Mouse (Mus musculus) forebrain, embryonic 14.5 days (tissue): ENCODE data around the gene Osgin1. TPM values are rescaled to one million over a fixed set of nuclear protein-coding genes. Genes with fewer than 3 reads are reported as not detected.
A peak's percentile ranks its signal among the peaks of the same experiment; 100 is the strongest.

ENCODE experiments used
- ATAC-seq: fragments of 200-750 bp; cut with Nextera tagmentation; 2 replicates; pipeline ENCODE4 v1.8.0; 2017; ENCODE audit warnings: mild to moderate bottlenecking, moderate library complexity
- DNase-seq: peaks from one replicate; pipeline ENCODE4 v3.0.0-alpha.2; 2015; ENCODE audit warnings: low spot score
- H3K27ac ChIP-seq: fragments of 300-500 bp; sonication (generic); 2 replicates; pipeline ENCODE4 v1.5.1; 2014; ENCODE audit warnings: low read depth, mild to moderate bottlenecking, control low read depth, low read length, moderate library complexity
- H3K27me3 ChIP-seq: fragments of 300-500 bp; sonication (generic); replicated peaks from 2 replicates; pipeline ENCODE4 v1.6.1; 2014; ENCODE audit warnings: low read length, control low read depth, mixed read lengths; ENCODE audit not compliant: control insufficient read depth, insufficient read depth
- H3K36me3 ChIP-seq: fragments of 300-500 bp; sonication (generic); 2 replicates; pipeline ENCODE4 v1.6.1; 2014; ENCODE audit warnings: low read length, control low read depth; ENCODE audit not compliant: control insufficient read depth, insufficient read depth
- H3K4me1 ChIP-seq: fragments of 300-500 bp; sonication (generic); 2 replicates; pipeline ENCODE4 v1.6.1; 2014; ENCODE audit warnings: antibody characterized with exemption, low read length, control low read depth; ENCODE audit not compliant: control insufficient read depth, insufficient read depth
- H3K4me2 ChIP-seq: fragments of 300-500 bp; sonication (generic); 2 replicates; pipeline ENCODE4 v1.6.1; 2014; ENCODE audit warnings: mild to moderate bottlenecking, control low read depth, low read length
- H3K4me3 ChIP-seq: fragments of 300-500 bp; sonication (generic); 2 replicates; pipeline ENCODE4 v1.5.1; 2014; ENCODE audit warnings: low read depth, low read length, control low read depth
- H3K9ac ChIP-seq: fragments of 300-500 bp; sonication (generic); 2 replicates; pipeline ENCODE4 v1.6.1; 2014; ENCODE audit warnings: mild to moderate bottlenecking, low read length, control low read depth, moderate library complexity
- H3K9me3 ChIP-seq: fragments of 300-500 bp; sonication (generic); replicated peaks from 2 replicates; pipeline ENCODE4 v1.6.1; 2016; ENCODE audit warnings: low read length, control low read depth, mixed read lengths; ENCODE audit not compliant: control insufficient read depth
- WGBS: fragments of 180-500 bp; shearing (Covaris S2); extraction: QIAGEN DNeasy Blood & Tissue Kit; methylation state at CpG from one replicate; pipeline ENCODE4 v1.1.7; 2014; 5-methylcytosine and 5-hydroxymethylcytosine counted together
- polyA plus RNA-seq: library from polyadenylated mRNA; unstranded; fragments of >200 nt; fragmentation: Nextera tagmentation; extraction: Ambion mirVana; gene quantifications from 2 replicates; pipeline ENCODE4 v1.2.1, GENCODE M21; 2014

Gene Osgin1
- polyA plus RNA-seq, result 0.15 and 0.28 TPM in 2 replicates

GRCm38 (mm10) chr8:119433582-119434174, at the start of gene Osgin1:
Osgin1 (plus strand) TSS chr8:119434124.
- Histone ChIP-seq H3K27ac (no peak within 1 kb of the TSS), H3K4me2 (no peak within 1 kb of the TSS), H3K36me3 (no peaks in the 10 kb centered on the region), H3K9ac (no peak within 1 kb of the TSS), H3K9me3 (no peaks in the 10 kb centered on the region), H3K27me3 (no peaks in the 10 kb centered on the region), H3K4me1 (no peaks in the 10 kb centered on the region), H3K4me3 (no peak within 1 kb of the TSS)
- ATAC-seq (no peak), DNase-seq (no peak)
- WGBS, result 89% methylated on average over 13 of the region's 13 CpGs

GRCm38 (mm10) chr8:119384478-119384877, 49.4 kb upstream of the Osgin1 start:
- no peaks in the 10 kb centered on the region for H3K27me3 ChIP-seq
- WGBS, result 24% methylated on average over 10 of the region's 10 CpGs
- H3K4me3 ChIP-seq, result no peak overlapping the region
- H3K9ac ChIP-seq, result no peak overlapping the region
- H3K9me3 ChIP-seq, result no peaks in the 10 kb centered on the region
- DNase-seq (peak; percentile 90), ATAC-seq (no peak)
- H3K4me2 ChIP-seq, result no peak overlapping the region
- no peak overlapping the region for H3K27ac ChIP-seq
- H3K36me3 ChIP-seq, result no peaks in the 10 kb centered on the region
- H3K4me1 ChIP-seq, result no peaks in the 10 kb centered on the region

GRCm38 (mm10) chr8:119385854-119386253, 48.1 kb upstream of the Osgin1 start:
- Histone ChIP-seq H3K27ac (no peak overlapping the region), H3K27me3 (no peaks in the 10 kb centered on the region), H3K9ac (no peak overlapping the region), H3K4me3 (no peak overlapping the region), H3K4me2 (no peak overlapping the region), H3K36me3 (no peaks in the 10 kb centered on the region), H3K9me3 (no peaks in the 10 kb centered on the region), H3K4me1 (no peaks in the 10 kb centered on the region)
- DNase-seq (no peak), ATAC-seq (no peak)
- 70% methylated on average over 6 of the region's 6 CpGs for WGBS

- no peak for DNase-seq
- Histone ChIP-seq H3K9me3 (no peaks in the 10 kb centered on the region), H3K27me3 (no peaks in the 10 kb centered on the region), H3K4me3 (no peak overlapping the region), H3K27ac (no peak overlapping the region), H3K4me2 (no peak overlapping the region), H3K4me1 (no peaks in the 10 kb centered on the region), H3K9ac (no peak overlapping the region), H3K36me3 (no peaks in the 10 kb centered on the region)
- ATAC-seq, result no peak
- 76% methylated on average over 6 of the region's 6 CpGs for WGBS
Measured at GRCm38 (mm10) chr8:119386988-119387387, 46.9 kb upstream of the Osgin1 start.

GRCm38 (mm10) chr8:119394097-119394496, 39.8 kb upstream of the Osgin1 start:
- Histone ChIP-seq H3K4me2 (peak overlapping the region; percentile 98), H3K27ac (peak overlapping the region; percentile 87), H3K9ac (peak overlapping the region; percentile 90), H3K4me3 (peak overlapping the region; percentile 78), H3K4me1 (peaks cover 7% of the 10 kb centered on the region), H3K9me3 (no peaks in the 10 kb centered on the region), H3K36me3 (no peaks in the 10 kb centered on the region), H3K27me3 (no peaks in the 10 kb centered on the region)
- DNase-seq (no peak), ATAC-seq (peak; percentile 4; the same call in 1 of the 2 replicates)
- WGBS, result 69% methylated on average over 9 of the region's 9 CpGs

DNA sequence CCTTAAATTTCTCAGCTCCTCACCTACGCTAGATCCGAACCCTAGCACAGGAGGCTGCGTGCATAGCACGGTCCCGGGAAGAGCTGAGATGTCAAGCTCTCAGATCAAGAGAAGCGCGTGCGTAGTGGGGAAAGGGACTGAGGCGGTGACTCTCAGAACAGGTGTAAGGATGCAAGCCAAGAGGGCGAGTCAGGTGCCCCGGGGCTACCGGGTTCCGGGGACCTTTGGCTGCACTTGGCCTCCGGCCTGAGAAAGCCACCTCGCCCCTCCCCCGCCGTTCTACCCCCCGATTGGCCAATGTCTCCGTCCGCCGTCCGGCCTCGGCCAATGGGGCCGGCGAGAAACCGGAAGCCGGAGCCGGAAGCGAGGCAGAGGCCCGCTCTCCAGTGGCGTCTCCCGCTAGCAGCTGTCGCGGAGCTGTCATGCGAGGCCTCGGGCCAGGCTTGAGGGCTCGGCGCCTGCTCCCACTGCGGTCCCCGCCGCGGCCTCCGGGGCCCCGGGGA, 39.3 kb upstream of the Osgin1 start, which contains the start of gene Mlycd:
TSS of gene Mlycd (plus strand) at position 355 of the 503 bp plus-strand sequence.
- H3K27me3 ChIP-seq, result no peaks in the 10 kb centered on the region
- peaks cover 7% of the 10 kb centered on the region for H3K4me1 ChIP-seq
- H3K4me2 ChIP-seq, result peak within 1 kb of the TSS; percentile 98
- peak within 1 kb of the TSS; percentile 78 for H3K4me3 ChIP-seq
- H3K9ac ChIP-seq, result peak within 1 kb of the TSS; percentile 90
- H3K9me3 ChIP-seq, result no peaks in the 10 kb centered on the region
- no peaks in the 10 kb centered on the region for H3K36me3 ChIP-seq
- ATAC-seq (peak; percentile 97), DNase-seq (peak; percentile 94)
- 1% methylated on average over 44 of the region's 44 CpGs for WGBS
- H3K27ac ChIP-seq, result peak within 1 kb of the TSS; percentile 87

DNA sequence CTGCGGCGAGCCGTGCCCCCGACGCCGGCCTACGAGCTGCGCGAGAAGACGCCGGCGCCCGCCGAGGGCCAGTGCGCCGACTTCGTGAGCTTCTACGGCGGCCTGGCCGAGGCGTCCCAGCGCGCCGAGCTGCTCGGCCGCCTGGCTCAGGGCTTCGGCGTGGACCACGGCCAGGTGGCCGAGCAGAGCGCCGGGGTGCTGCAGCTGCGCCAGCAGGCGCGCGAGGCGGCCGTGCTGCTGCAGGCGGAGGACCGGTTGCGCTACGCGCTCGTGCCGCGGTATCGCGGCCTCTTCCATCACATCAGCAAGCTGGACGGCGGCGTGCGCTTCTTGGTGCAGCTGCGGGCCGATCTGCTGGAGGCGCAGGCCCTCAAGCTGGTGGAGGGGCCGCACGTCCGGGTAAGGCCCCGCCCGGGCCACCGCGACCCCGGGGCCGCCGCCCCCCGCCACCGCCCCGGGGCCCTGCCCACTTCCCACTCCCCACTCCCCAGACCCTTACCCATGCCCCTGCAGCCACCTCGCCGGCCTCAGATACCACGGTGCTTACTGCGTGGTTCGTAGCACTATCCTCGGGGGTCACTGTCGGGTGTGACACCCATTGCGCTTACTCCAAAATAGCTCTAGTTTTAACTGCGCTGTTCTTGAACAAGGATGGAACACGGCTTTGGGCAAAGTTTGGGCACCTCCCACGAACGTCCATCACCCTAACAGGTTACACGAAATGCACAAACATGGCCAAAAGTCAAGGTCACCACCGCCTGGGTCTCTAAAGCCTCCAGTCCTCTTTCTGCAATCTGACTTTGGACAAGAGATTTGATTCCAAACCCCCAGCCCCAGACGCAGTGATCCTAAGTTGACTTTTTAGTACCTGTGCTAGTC, 38.6 kb upstream of the Osgin1 start:
- peaks cover 7% of the 10 kb centered on the region for H3K4me1 ChIP-seq
- H3K9me3 ChIP-seq, result no peaks in the 10 kb centered on the region
- WGBS, result 7% methylated on average over 76 of the region's 83 CpGs
- H3K27me3 ChIP-seq, result no peaks in the 10 kb centered on the region
- peak overlapping the region; percentile 87 for H3K27ac ChIP-seq
- no peaks in the 10 kb centered on the region for H3K36me3 ChIP-seq
- peak overlapping the region; percentile 90 for H3K9ac ChIP-seq
- ATAC-seq, result peak; percentile 65
- H3K4me3 ChIP-seq, result peak overlapping the region; percentile 78
- no peak for DNase-seq
- H3K4me2 ChIP-seq, result peak overlapping the region; percentile 98

DNA sequence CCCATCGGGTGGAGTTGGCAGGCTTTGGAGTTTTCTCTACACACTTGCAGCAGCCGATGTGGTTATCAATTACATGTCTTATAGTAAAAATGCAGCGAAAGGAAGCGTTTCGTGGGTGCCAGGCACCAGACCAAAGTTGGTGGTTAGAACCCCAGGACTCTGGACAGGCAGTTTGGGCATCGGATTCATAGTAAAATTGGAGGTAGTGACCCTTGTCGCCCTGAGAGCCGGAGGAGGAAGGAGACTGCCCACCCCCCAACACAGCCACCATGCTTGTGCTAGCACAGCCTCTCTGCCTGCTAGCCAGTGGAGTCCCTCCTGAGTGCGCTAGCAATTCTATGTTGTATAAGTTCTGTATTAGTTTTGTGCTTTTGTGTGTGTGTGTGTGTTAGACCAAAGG, 35.4 kb upstream of the Osgin1 start:
- H3K36me3 ChIP-seq, result peaks cover 7% of the 10 kb centered on the region; the same call in 1 of the 2 replicates
- DNase-seq (no peak), ATAC-seq (no peak)
- H3K9ac ChIP-seq, result no peak overlapping the region
- H3K4me1 ChIP-seq, result peaks cover 7% of the 10 kb centered on the region
- H3K4me3 ChIP-seq, result no peak overlapping the region
- H3K27me3 ChIP-seq, result no peaks in the 10 kb centered on the region
- H3K4me2 ChIP-seq, result no peak overlapping the region
- no peaks in the 10 kb centered on the region for H3K9me3 ChIP-seq
- no peak overlapping the region for H3K27ac ChIP-seq
- 85% methylated on average over 9 of the region's 9 CpGs for WGBS
